Mouse (Mus musculus) intestine, embryonic 14.5 days (tissue): ENCODE measurements at regions not wholly inside any gene's neighbourhood (a gene's known extent, or its start where the extent isn't known, plus 50 kb on each side); places are given as distances from the start of the nearest gene placed in this dataset.

Experiments
- ATAC-seq: fragments of 200-750 bp; cut with Nextera tagmentation; replicated peaks from 2 replicates; pipeline ENCODE4 v1.8.0; 2017; ENCODE audit warnings: low read depth, moderate number of reproducible peaks, moderate TSS enrichment, moderate library complexity; ENCODE audit not compliant: low FRiP score, low TSS enrichment
- DNase-seq: peaks from one replicate; pipeline ENCODE4 v3.0.0-alpha.2; 2018; ENCODE audit warnings: low spot score
- H3K27ac ChIP-seq: fragments of 300-500 bp; sonication (generic); 2 replicates; pipeline ENCODE4 v1.5.1; 2014; ENCODE audit warnings: low read depth, mild to moderate bottlenecking, control low read depth
- H3K27me3 ChIP-seq: fragments of 300-500 bp; sonication (generic); replicated peaks from 2 replicates; pipeline ENCODE4 v1.6.1; 2014; ENCODE audit warnings: low read length, control low read depth; ENCODE audit not compliant: control insufficient read depth, insufficient read depth
- H3K36me3 ChIP-seq: fragments of 300-500 bp; sonication (generic); 2 replicates; pipeline ENCODE4 v1.6.1; 2014; ENCODE audit warnings: low read length, control low read depth; ENCODE audit not compliant: control insufficient read depth, insufficient read depth
- H3K4me1 ChIP-seq: fragments of 300-500 bp; sonication (generic); replicated peaks from 2 replicates; pipeline ENCODE4 v1.6.1; 2014; ENCODE audit warnings: low read length, control low read depth, mixed read lengths; ENCODE audit not compliant: control insufficient read depth, insufficient read depth
- H3K4me2 ChIP-seq: fragments of 300-500 bp; sonication (generic); 2 replicates; pipeline ENCODE4 v1.6.1; 2014; ENCODE audit warnings: low read length
- H3K4me3 ChIP-seq: fragments of 300-500 bp; sonication (generic); 2 replicates; pipeline ENCODE4 v1.5.1; 2014; ENCODE audit warnings: low read depth, low read length, control low read depth, mixed read lengths
- H3K9ac ChIP-seq: fragments of 300-500 bp; sonication (generic); 2 replicates; pipeline ENCODE4 v1.6.1; 2014; ENCODE audit warnings: mild to moderate bottlenecking, low read length
- H3K9me3 ChIP-seq: fragments of 300-500 bp; sonication (generic); 2 replicates; pipeline ENCODE4 v1.6.1; 2016; ENCODE audit warnings: low read length, control low read depth; ENCODE audit not compliant: control insufficient read depth
- WGBS: fragments of 180-500 bp; shearing (Covaris S2); extraction: QIAGEN DNeasy Blood & Tissue Kit; methylation state at CpG from one replicate; pipeline ENCODE4 v1.1.7; 2014; 5-methylcytosine and 5-hydroxymethylcytosine counted together

DNA sequence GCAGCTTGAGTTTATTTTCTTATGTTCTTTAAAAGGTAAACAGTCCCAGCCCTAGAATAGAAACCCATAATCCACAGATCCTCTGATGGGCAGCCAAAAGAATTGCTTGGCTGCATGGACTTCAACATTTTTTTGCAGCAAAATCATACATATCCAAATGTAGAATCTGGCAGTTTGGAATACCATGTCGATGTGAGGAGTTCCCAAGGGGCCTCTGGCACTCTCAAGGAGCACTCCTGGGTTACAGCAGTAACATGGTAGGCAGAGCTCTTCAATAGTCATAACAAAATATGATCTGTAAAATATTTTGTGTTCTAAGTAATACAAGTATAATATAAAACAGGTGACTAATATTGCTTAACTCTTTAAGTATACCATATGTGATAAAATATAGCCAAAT is 119.4 kb downstream of the Trim52 start:
- no peak overlapping the region for H3K4me3 ChIP-seq
- ATAC-seq (no peak), DNase-seq (no peak)
- no peaks in the 10 kb centered on the region for H3K4me1 ChIP-seq
- H3K9me3 ChIP-seq, result no peaks in the 10 kb centered on the region
- no peaks in the 10 kb centered on the region for H3K27me3 ChIP-seq
- WGBS, result 80% methylated on average over 1 of the region's 1 CpGs
- H3K4me2 ChIP-seq, result no peak overlapping the region
- no peak overlapping the region for H3K27ac ChIP-seq
- no peaks in the 10 kb centered on the region for H3K36me3 ChIP-seq
- no peak overlapping the region for H3K9ac ChIP-seq

DNA sequence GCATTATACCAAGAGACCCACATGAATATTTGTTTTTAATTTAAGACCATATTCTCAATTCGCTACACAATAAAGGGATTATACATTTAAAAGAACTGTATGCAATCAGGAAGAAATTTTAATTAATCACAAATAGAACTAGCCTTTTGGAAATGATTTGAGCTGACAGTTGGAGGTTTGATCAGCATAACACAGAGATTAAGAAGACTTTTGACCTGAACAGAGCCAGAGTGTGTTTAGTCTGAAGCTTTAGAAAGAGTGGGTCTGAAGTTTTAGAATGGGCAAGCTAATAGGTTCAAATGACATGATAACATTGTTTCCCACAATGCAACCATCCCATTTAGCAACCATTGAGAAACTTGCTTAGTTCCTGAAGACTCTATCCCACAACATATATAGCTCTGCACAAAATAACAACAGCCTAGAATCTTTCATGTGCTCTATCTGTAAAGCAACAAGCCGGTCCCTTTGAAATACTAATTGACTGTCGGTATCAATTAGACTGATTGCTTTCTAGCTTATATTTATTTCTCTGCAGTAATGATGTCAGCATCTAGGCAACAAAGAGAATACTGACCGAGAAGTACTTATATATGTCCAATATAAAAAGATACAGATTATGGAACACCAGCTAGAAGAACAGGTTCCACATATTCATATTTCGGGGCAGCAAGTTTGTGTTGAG is 135.9 kb downstream of the Trim52 start:
- ATAC-seq (no peak), DNase-seq (no peak)
- H3K27ac ChIP-seq, result no peak overlapping the region
- H3K9ac ChIP-seq, result no peak overlapping the region
- no peaks in the 10 kb centered on the region for H3K4me1 ChIP-seq
- H3K4me3 ChIP-seq, result no peak overlapping the region
- no peaks in the 10 kb centered on the region for H3K9me3 ChIP-seq
- no peak overlapping the region for H3K4me2 ChIP-seq
- H3K27me3 ChIP-seq, result no peaks in the 10 kb centered on the region
- 93% methylated on average over 5 of the region's 5 CpGs for WGBS
- H3K36me3 ChIP-seq, result no peaks in the 10 kb centered on the region

DNA sequence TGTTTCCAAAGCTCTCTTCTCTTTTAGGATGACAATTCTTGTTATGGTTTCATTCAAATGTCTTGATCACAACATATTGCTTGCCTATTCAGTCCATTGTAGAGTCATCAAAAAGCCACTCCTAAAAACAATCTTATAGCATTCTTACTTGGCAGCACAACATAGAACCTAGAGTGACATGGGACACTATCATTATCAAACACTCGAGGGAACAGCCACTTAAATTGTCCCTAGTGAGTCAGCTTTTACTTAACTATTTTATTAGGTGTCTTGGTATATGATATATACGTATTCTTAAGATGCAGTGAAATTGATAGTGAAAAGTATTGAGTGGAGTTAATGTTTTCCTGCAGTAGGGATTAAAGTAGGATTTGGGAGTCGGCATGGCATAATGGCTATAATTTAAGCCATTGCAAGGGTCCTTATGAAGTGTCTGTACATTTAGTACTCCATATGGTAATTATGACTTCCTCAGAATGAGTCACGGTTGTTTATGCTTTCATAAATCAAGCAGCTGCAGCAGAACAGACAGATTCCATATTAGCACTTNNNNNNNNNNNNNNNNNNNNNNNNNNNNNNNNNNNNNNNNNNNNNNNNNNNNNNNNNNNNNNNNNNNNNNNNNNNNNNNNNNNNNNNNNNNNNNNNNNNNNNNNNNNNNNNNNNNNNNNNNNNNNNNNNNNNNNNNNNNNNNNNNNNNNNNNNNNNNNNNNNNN is 153.6 kb downstream of the Trim52 start:
- no peaks in the 10 kb centered on the region for H3K9me3 ChIP-seq
- H3K4me3 ChIP-seq, result no peak overlapping the region
- no peak overlapping the region for H3K4me2 ChIP-seq
- ATAC-seq (no peak), DNase-seq (no peak)
- H3K27me3 ChIP-seq, result no peaks in the 10 kb centered on the region
- H3K36me3 ChIP-seq, result no peaks in the 10 kb centered on the region
- 47% methylated on average over 4 of the region's 4 CpGs for WGBS
- no peak overlapping the region for H3K27ac ChIP-seq
- 0 out of 2 replicates have a peak, but pooled peaks cover 4% of the 10 kb centered on the region for H3K4me1 ChIP-seq
- H3K9ac ChIP-seq, result no peak overlapping the region

- Histone ChIP-seq H3K27ac (no peak overlapping the region), H3K27me3 (no peaks in the 10 kb centered on the region), H3K4me3 (no peak overlapping the region), H3K9me3 (no peaks in the 10 kb centered on the region), H3K9ac (no peak overlapping the region), H3K4me2 (no peak overlapping the region), H3K36me3 (no peaks in the 10 kb centered on the region), H3K4me1 (no peaks in the 10 kb centered on the region)
- 90% methylated on average over 3 of the region's 3 CpGs for WGBS
- DNase-seq (no peak), ATAC-seq (no peak)
These were observed 159.3 kb downstream of the Trim52 start for GRCm38 (mm10) chr14:106265290-106265689.

DNA sequence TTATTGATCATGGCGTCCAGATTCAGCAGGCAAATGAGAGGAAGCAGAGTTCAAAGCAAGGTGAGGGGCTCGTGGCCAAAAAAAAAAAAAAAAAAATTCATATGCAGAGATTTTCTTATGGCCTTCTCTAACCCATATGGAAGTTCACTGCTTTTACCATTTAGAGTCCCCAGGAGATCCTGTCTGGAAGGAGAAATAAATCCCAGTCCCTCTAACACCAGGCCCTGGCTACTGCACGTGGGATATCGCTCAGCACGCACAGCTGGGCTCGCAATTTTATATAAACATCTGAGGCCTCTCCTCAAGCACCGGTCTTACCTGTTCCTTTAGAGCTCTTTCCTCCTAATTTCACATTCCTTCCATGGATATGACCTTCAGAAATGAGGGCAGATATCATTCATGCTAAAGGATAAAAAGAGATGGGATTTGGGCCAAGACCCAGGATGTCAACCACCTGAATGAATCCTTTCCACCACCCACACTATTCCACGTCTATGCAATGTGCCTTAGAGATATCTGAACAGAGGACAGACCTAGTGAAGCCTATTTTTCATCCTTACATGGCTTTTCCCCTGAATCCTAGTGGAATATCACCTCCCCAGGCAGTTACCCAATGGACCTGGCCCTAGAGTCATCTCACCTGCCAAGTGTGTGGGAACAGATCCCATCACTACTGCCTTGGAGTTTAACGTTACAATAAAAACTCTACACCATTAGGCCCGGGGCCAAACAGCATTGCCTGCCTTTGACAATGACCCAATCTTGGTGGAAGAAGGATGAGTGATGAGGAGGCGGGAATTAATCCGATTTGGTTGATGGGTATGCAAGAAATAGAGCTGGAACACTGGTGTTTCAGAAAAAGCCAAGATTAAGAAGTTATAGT is 161.9 kb downstream of the Trim52 start:
- H3K4me3 ChIP-seq, result no peak overlapping the region
- DNase-seq (no peak), ATAC-seq (no peak)
- H3K4me2 ChIP-seq, result no peak overlapping the region
- no peak overlapping the region for H3K9ac ChIP-seq
- H3K4me1 ChIP-seq, result no peaks in the 10 kb centered on the region
- H3K36me3 ChIP-seq, result no peaks in the 10 kb centered on the region
- WGBS, result 61% methylated on average over 12 of the region's 12 CpGs
- H3K27ac ChIP-seq, result no peak overlapping the region
- no peaks in the 10 kb centered on the region for H3K9me3 ChIP-seq
- no peaks in the 10 kb centered on the region for H3K27me3 ChIP-seq

GRCm38 (mm10) chr14:106269680-106270079 is 163.7 kb downstream of the Trim52 start:
- Histone ChIP-seq H3K27me3 (no peaks in the 10 kb centered on the region), H3K4me3 (no peak overlapping the region), H3K9ac (no peak overlapping the region), H3K4me1 (no peaks in the 10 kb centered on the region), H3K4me2 (no peak overlapping the region), H3K9me3 (no peaks in the 10 kb centered on the region), H3K27ac (no peak overlapping the region), H3K36me3 (no peaks in the 10 kb centered on the region)
- DNase-seq, result no peak
- no peak for ATAC-seq
- WGBS, result 70% methylated on average over 6 of the region's 6 CpGs

DNA sequence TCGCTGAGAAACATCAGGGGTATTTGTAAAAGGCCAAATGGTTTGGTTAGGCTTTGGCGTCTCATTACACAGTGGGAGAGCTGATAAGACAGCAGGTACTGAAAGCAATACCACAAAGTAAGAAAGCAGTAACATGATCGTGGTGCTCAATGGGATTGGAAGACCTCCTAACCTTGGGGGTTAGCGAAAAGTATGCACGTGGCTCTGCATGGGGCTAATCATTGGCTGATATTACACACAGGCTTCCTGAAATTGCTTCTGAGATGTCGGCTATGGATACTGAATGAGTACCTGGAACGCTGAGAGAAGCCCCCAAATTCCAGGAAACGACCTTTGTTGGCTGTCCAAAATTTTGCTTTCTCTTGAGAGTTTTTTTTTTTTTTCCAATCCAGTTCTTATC is 207.6 kb downstream of the Trim52 start:
- ATAC-seq (no peak), DNase-seq (no peak)
- Histone ChIP-seq H3K9ac (no peak overlapping the region), H3K27me3 (no peaks in the 10 kb centered on the region), H3K36me3 (no peaks in the 10 kb centered on the region), H3K4me1 (0 out of 2 replicates have a peak, but pooled peaks cover 2% of the 10 kb centered on the region), H3K27ac (no peak overlapping the region), H3K4me2 (no peak overlapping the region), H3K4me3 (no peak overlapping the region), H3K9me3 (no peaks in the 10 kb centered on the region)
- WGBS, result 62% methylated on average over 8 of the region's 8 CpGs

DNA sequence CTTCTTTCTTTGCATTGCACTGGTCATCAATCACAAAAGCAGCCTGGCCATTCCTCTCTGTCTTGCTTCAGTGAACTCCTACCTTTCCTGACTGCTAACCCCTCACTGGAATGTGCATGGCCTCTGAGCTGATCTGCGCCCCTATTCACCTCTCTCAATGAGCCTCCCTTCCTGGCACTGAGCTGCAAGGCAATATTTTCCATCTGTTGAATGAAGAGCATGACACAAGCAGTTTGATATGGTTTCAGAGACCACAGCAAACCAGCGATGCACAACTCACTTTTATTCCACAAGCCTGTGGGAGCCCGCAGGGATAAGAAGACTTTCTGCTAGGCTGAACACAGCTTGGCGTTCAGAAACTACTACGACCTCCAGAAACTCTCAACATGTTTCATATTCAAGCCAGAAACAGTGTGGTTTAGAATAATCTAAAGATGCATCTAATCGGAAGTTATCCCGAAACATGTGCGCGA is 208.1 kb downstream of the Trim52 start:
- no peaks in the 10 kb centered on the region for H3K36me3 ChIP-seq
- H3K9ac ChIP-seq, result no peak overlapping the region
- H3K4me3 ChIP-seq, result no peak overlapping the region
- H3K27ac ChIP-seq, result no peak overlapping the region
- ATAC-seq (no peak), DNase-seq (no peak)
- WGBS, result 68% methylated on average over 9 of the region's 9 CpGs
- H3K9me3 ChIP-seq, result no peaks in the 10 kb centered on the region
- no peak overlapping the region for H3K4me2 ChIP-seq
- 0 out of 2 replicates have a peak, but pooled peaks cover 2% of the 10 kb centered on the region for H3K4me1 ChIP-seq
- no peaks in the 10 kb centered on the region for H3K27me3 ChIP-seq
